Mouse (Mus musculus): ENCODE results near the gene Tm7sf3.
"Not testable (repeated sequence)": the region's sequence is repeated elsewhere in the genome, so short reads cannot be mapped to it uniquely, and the experiment has no call there.

DNA sequence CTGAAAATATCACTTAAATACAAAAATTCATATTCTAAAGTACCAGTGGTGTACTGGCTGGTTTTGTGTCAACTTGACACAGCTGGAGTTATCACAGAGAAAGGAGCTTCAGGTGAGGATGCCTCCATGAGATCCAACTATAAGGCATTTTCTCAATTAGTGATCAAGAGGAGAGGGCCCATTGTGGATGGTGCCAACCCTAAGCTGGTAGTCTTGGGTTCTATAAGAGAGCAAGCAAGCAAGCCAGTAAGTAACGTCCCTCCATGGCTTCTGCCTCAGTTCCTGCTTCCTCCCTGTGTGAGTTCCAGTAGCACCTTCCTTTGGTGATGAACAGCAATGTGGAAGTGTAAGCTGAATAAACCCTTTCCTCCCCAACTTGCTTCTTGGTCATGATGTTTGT is 80.2 kb downstream of the Tm7sf3 start:
- TF ChIP-seq CTCF (IDR thresholded peaks at IDR 0.05; ENCODE audit: control insufficient read depth, insufficient read depth, insufficient read length); MAX (IDR thresholded peaks at IDR 0.05); USF1 (IDR thresholded peaks at IDR 0.05; ENCODE audit: low read depth); MYOG (IDR thresholded peaks at IDR 0.05; ENCODE audit: control insufficient read depth, extremely low read depth, insufficient read length); CEBPB (IDR thresholded peaks at IDR 0.05; ENCODE audit: low read depth); MYOD1 (IDR thresholded peaks at IDR 0.05; ENCODE audit: control insufficient read depth, insufficient read length, low read depth): not testable (repeated sequence)

Data from C2C12 (cell line).